7 mouse cellular contexts compared by ENCODE assay signal in genomic region chr3:27710648-27711428, GRCm38 (mm10). TPM values are rescaled to one million over a fixed set of nuclear protein-coding genes. Genes with fewer than 3 reads are reported as not detected.
DNase-seq lines count a peak whose midpoint lies in the region; ATAC-seq and TF ChIP-seq lines count a peak whose summit lies in the region.

TSS of gene Fndc3b (minus strand) at chr3:27711307.

- H3K4me1 ChIP-seq in embryonic facial prominence, embryonic 10.5 days, result peaks cover 26% of the 10 kb centered on the region
- H3K4me1 ChIP-seq in limb, embryonic 11.5 days (ENCODE audit: control insufficient read depth, insufficient read depth, low read length), result no peaks in the 10 kb centered on the region; the same call in 1 of the 2 replicates
- H3K4me1 ChIP-seq in midbrain, embryonic 13.5 days (replicated peaks), result peaks cover 14% of the 10 kb centered on the region
- H3K4me1 ChIP-seq in small intestine, adult 2 months (ENCODE audit: control insufficient read depth, insufficient read depth, insufficient read length, low read length), result 0 out of 2 replicates have a peak, but pooled peaks cover 3% of the 10 kb centered on the region

- peak within 1 kb of the TSS; percentile 85 for H3K9ac ChIP-seq in limb, embryonic 11.5 days (ENCODE audit: low read length)
- H3K9ac ChIP-seq in midbrain, embryonic 13.5 days (replicated peaks), result peak within 1 kb of the TSS; percentile 83

- no peak for TF ChIP-seq CTCF in small intestine, adult 2 months (IDR thresholded peaks at IDR 0.05; ENCODE audit: extremely low read depth, insufficient read length, insufficient replicate concordance, low read depth, low read length)

- peak; percentile 92 for TF ChIP-seq POLR2A in small intestine, adult 2 months (IDR thresholded peaks at IDR 0.05; ENCODE audit: low read depth, low read length)

- peak within 1 kb of the TSS; percentile 53 for H3K4me2 ChIP-seq in limb, embryonic 11.5 days (ENCODE audit: low read depth, severe bottlenecking)
- peak within 1 kb of the TSS; percentile 78 for H3K4me2 ChIP-seq in midbrain, embryonic 13.5 days (replicated peaks)

- peak; percentile 81 for ATAC-seq in limb, embryonic 11.5 days (ENCODE audit: insufficient number of reproducible peaks, low FRiP score, low TSS enrichment, low read depth)
- peak; percentile 95 for ATAC-seq in midbrain, embryonic 13.5 days

- WGBS in embryonic facial prominence, embryonic 10.5 days, result under 1% methylated on average over 90 of the region's 90 CpGs
- under 1% methylated on average over 81 of the region's 90 CpGs for WGBS in limb, embryonic 11.5 days
- WGBS in midbrain, embryonic 13.5 days, result under 1% methylated on average over 79 of the region's 90 CpGs
- under 1% methylated on average over 90 of the region's 90 CpGs for WGBS in small intestine, adult 2 months

- H3K9me3 ChIP-seq in embryonic facial prominence, embryonic 10.5 days, result no peaks in the 10 kb centered on the region
- no peaks in the 10 kb centered on the region for H3K9me3 ChIP-seq in limb, embryonic 11.5 days (ENCODE audit: control insufficient read depth, low read length)
- H3K9me3 ChIP-seq in midbrain, embryonic 13.5 days, result no peaks in the 10 kb centered on the region

- peak; percentile 96 for DNase-seq in adrenal gland, postnatal 14 days
- peak; percentile 94 for DNase-seq in embryonic facial prominence, embryonic 10.5 days (ENCODE audit: low spot score)
- peak; percentile 96 to 97 for DNase-seq in heart, adult 18-20 months
- DNase-seq in kidney, adult 18-20 months, result peak; percentile 96
- DNase-seq in limb, embryonic 11.5 days (ENCODE audit: low spot score), result peak; percentile 94

- H3K27me3 ChIP-seq in embryonic facial prominence, embryonic 10.5 days (replicated peaks; ENCODE audit: low read depth, poor library complexity, severe bottlenecking), result peaks cover 10% of the 10 kb centered on the region; the same call in 1 of the 2 replicates
- no peaks in the 10 kb centered on the region for H3K27me3 ChIP-seq in limb, embryonic 11.5 days (ENCODE audit: control insufficient read depth, insufficient read depth, low read length)
- 0 out of 2 replicates have a peak, but pooled peaks cover 3% of the 10 kb centered on the region for H3K27me3 ChIP-seq in midbrain, embryonic 13.5 days
- no peaks in the 10 kb centered on the region for H3K27me3 ChIP-seq in small intestine, adult 2 months (ENCODE audit: control insufficient read depth, insufficient read depth, low read length)

- no peaks in the 10 kb centered on the region for H3K36me3 ChIP-seq in embryonic facial prominence, embryonic 10.5 days (replicated peaks)
- no peaks in the 10 kb centered on the region for H3K36me3 ChIP-seq in limb, embryonic 11.5 days (ENCODE audit: control insufficient read depth, insufficient read depth, low read length)
- H3K36me3 ChIP-seq in midbrain, embryonic 13.5 days, result no peaks in the 10 kb centered on the region
- no peaks in the 10 kb centered on the region for H3K36me3 ChIP-seq in small intestine, adult 2 months (ENCODE audit: control insufficient read depth, insufficient read depth, low read length)

- H3K4me3 ChIP-seq in embryonic facial prominence, embryonic 10.5 days, result peak within 1 kb of the TSS; percentile 89
- peak within 1 kb of the TSS; percentile 85 for H3K4me3 ChIP-seq in limb, embryonic 11.5 days (ENCODE audit: low read depth, low read length)
- peak within 1 kb of the TSS; percentile 79 for H3K4me3 ChIP-seq in midbrain, embryonic 13.5 days (replicated peaks)
- peak within 1 kb of the TSS; percentile 97 for H3K4me3 ChIP-seq in small intestine, adult 2 months (ENCODE audit: low read depth, low read length)

- H3K27ac ChIP-seq in embryonic facial prominence, embryonic 10.5 days (replicated peaks), result peak within 1 kb of the TSS; percentile 96
- peak within 1 kb of the TSS; percentile 94 for H3K27ac ChIP-seq in limb, embryonic 11.5 days (replicated peaks; ENCODE audit: low read depth, low read length)
- H3K27ac ChIP-seq in midbrain, embryonic 13.5 days, result peak within 1 kb of the TSS; percentile 94
- H3K27ac ChIP-seq in small intestine, adult 2 months (ENCODE audit: insufficient read depth, low read depth, low read length), result peak within 1 kb of the TSS; percentile 67

RNA-seq across cellular contexts. Expression of gene Fndc3b, which starts in this region (rescaled TPM):
- total RNA-seq in adrenal gland, postnatal 14 days (2021), result 105 and 107 TPM in 2 replicates
- polyA plus RNA-seq in embryonic facial prominence, embryonic 10.5 days (2016; fragmentation: Nextera tagmentation; extraction: Ambion mirVana), result 10.0 and 11.1 TPM in 2 replicates
- total RNA-seq in heart, adult 18-20 months (2021), result 10 to 100 TPM; 49.0 to 50.5 TPM
- polyA plus RNA-seq in limb, embryonic 11.5 days (2014; fragmentation: Nextera tagmentation; extraction: Ambion mirVana), result 11.5 and 12.0 TPM in 2 replicates
- polyA plus RNA-seq in midbrain, embryonic 13.5 days (2015; fragmentation: Nextera tagmentation; extraction: Ambion mirVana), result 7.1 and 10.0 TPM in 2 replicates
- 5.8 and 6.2 TPM in 2 replicates for polyA plus RNA-seq in small intestine, adult 2 months (2012; rRNA removed)

Comparison
In these comparisons a context has a peak if more than half of its experiments do, and no peak if none do; other contexts are left out.
1. Peak in every context shown above with its lines: DNase-seq, ATAC-seq, H3K4me3 ChIP-seq and H3K27ac ChIP-seq.